Mouse (Mus musculus) intestine, postnatal 0 days (tissue): ENCODE data around the gene Rsph6a. TPM values are rescaled to one million over a fixed set of nuclear protein-coding genes. Genes with fewer than 3 reads are reported as not detected.
"Not testable (repeated sequence)": the region's sequence is repeated elsewhere in the genome, so short reads cannot be mapped to it uniquely, and the experiment has no call there.

Source experiments
- ATAC-seq: fragments of 200-750 bp; cut with Nextera tagmentation; 2 replicates; pipeline ENCODE4 v1.8.0; 2017; ENCODE audit warnings: mild to moderate bottlenecking, moderate TSS enrichment, moderate library complexity
- H3K27ac ChIP-seq: fragments of 300-500 bp; sonication (generic); 2 replicates; pipeline ENCODE4 v1.5.1; 2014; ENCODE audit warnings: mild to moderate bottlenecking, low read depth, low read length, moderate library complexity
- H3K27me3 ChIP-seq: fragments of 300-500 bp; sonication (generic); replicated peaks from 2 replicates; pipeline ENCODE4 v1.6.1; 2014; ENCODE audit warnings: low read length, mixed read lengths; ENCODE audit not compliant: control insufficient read depth, insufficient read depth
- H3K36me3 ChIP-seq: fragments of 300-500 bp; sonication (generic); 2 replicates; pipeline ENCODE4 v1.6.1; 2014; ENCODE audit warnings: mild to moderate bottlenecking, moderate library complexity; ENCODE audit not compliant: control insufficient read depth, insufficient read depth
- H3K4me1 ChIP-seq: fragments of 300-500 bp; sonication (generic); replicated peaks from 2 replicates; pipeline ENCODE4 v1.6.1; 2014; ENCODE audit warnings: antibody characterized with exemption, low read length, mixed read lengths; ENCODE audit not compliant: control insufficient read depth, insufficient read depth
- H3K4me2 ChIP-seq: fragments of 300-500 bp; sonication (generic); replicated peaks from 2 replicates; pipeline ENCODE4 v1.6.1; 2014; ENCODE audit warnings: low read depth, mild to moderate bottlenecking, moderate library complexity
- H3K4me3 ChIP-seq: fragments of 300-500 bp; sonication (generic); 2 replicates; pipeline ENCODE4 v1.5.1; 2014; ENCODE audit warnings: low read depth, low read length
- H3K9ac ChIP-seq: fragments of 300-500 bp; sonication (generic); 2 replicates; pipeline ENCODE4 v1.6.1; 2014; ENCODE audit warnings: mild to moderate bottlenecking, low read depth, low read length
- H3K9me3 ChIP-seq: fragments of 300-500 bp; sonication (generic); 2 replicates; pipeline ENCODE4 v1.6.1; 2016; ENCODE audit warnings: mixed run types; ENCODE audit not compliant: control insufficient read depth
- CTCF ChIP-seq: sonication (generic); IDR thresholded peaks from 2 replicates; pipeline ENCODE4 v1.5.1; 2016; ENCODE audit warnings: low read depth, mild to moderate bottlenecking, control low read depth, antibody characterized with exemption, moderate library complexity
- WGBS: fragments of 180-500 bp; shearing (Covaris S2); extraction: QIAGEN DNeasy Blood & Tissue Kit; methylation state at CpG from one replicate; pipeline ENCODE4 v1.1.7; 2014; 5-methylcytosine and 5-hydroxymethylcytosine counted together
- polyA plus RNA-seq: library from polyadenylated mRNA; unstranded; fragments of >200 nt; fragmentation: Nextera tagmentation; extraction: Ambion mirVana; gene quantifications from 2 replicates; pipeline ENCODE4 v1.2.1, GENCODE M21; 2015

Rsph6a gene
- polyA plus RNA-seq, 1 experiment from 2014 or later: not detected

DNA sequence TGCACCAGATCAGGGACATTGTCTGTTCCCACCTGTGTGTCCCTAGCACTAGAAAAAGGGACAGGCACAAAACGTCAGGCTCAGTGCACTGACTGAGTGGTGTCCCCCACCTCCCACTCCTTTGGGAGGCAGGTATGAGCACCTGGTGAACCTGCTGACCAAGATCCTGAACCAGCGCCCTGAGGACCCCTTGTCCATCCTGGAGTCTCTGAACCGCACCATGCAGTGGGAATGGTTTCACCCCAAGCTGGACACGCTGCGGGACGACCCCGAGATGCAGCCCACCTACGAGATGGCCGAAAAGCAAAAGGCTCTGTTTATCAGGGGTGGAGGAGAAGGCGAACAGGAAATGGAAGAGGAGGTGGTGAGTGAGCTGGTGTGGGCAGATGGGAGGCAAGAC lies 2.9 kb downstream of the Rsph6a start:
- no peaks in the 10 kb centered on the region for H3K27me3 ChIP-seq
- no peak for ATAC-seq
- no peak overlapping the region for H3K9ac ChIP-seq
- no peak for TF ChIP-seq CTCF
- no peak overlapping the region for H3K4me3 ChIP-seq
- H3K36me3 ChIP-seq: peaks cover 13% of the 10 kb centered on the region; the same call in 1 of the 2 replicates
- 88% methylated on average over 10 of the region's 10 CpGs for WGBS
- no peaks in the 10 kb centered on the region for H3K9me3 ChIP-seq
- no peak overlapping the region for H3K27ac ChIP-seq
- H3K4me1 ChIP-seq: no peaks in the 10 kb centered on the region
- H3K4me2 ChIP-seq: no peak overlapping the region

DNA sequence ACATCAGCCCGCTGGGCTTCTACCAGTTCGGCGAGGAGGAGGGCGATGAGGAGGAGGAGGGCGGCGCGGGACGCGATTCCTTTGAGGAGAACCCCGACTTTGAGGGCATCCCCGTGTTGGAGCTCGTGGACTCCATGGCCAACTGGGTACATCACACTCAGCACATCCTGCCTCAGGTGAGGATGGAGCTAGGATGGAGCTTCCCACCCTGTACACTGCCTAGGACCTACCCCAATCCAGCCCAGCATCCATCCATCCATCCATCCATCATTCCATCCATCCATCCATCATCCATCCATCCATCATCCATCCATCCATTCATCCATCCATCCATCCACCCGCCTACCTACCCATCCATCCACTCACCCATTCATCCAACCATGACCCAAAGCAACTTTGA lies 11.4 kb downstream of the Rsph6a start:
- Histone ChIP-seq H3K4me3 (no peak overlapping the region), H3K9me3 (no peaks in the 10 kb centered on the region), H3K27ac (no peak overlapping the region), H3K36me3 (no peaks in the 10 kb centered on the region), H3K9ac (no peak overlapping the region), H3K27me3 (peaks cover 29% of the 10 kb centered on the region), H3K4me2 (no peak overlapping the region), H3K4me1 (no peaks in the 10 kb centered on the region)
- no peak for TF ChIP-seq CTCF
- no peak for ATAC-seq
- WGBS: 46% methylated on average over 13 of the region's 13 CpGs

DNA sequence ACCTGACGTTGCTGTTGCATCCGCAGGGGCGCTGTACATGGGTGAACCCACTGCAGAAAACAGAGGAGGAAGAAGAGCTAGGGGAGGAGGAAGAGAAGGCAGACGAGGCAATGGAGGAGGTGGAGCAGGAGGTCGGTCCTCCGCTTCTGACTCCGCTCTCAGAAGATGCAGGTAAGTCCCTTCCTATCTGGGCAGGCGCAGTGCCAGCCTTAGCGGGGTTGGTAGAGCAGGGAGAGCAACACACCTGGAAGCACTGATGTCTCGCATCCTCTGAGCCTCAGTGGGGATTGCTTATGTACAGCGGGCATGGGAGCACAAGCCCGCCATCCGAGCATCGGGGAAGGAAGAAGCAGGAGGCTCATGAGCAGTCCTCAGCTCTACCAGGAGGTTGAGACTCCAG lies 12.6 kb downstream of the Rsph6a start:
- no peak for ATAC-seq
- H3K4me3 ChIP-seq: no peak overlapping the region
- H3K27ac ChIP-seq: no peak overlapping the region
- TF ChIP-seq CTCF: no peak
- WGBS: 33% methylated on average over 14 of the region's 14 CpGs
- H3K27me3 ChIP-seq: peaks cover 29% of the 10 kb centered on the region
- no peaks in the 10 kb centered on the region for H3K36me3 ChIP-seq
- no peaks in the 10 kb centered on the region for H3K9me3 ChIP-seq
- no peaks in the 10 kb centered on the region for H3K4me1 ChIP-seq
- H3K4me2 ChIP-seq: no peak overlapping the region
- H3K9ac ChIP-seq: no peak overlapping the region

DNA sequence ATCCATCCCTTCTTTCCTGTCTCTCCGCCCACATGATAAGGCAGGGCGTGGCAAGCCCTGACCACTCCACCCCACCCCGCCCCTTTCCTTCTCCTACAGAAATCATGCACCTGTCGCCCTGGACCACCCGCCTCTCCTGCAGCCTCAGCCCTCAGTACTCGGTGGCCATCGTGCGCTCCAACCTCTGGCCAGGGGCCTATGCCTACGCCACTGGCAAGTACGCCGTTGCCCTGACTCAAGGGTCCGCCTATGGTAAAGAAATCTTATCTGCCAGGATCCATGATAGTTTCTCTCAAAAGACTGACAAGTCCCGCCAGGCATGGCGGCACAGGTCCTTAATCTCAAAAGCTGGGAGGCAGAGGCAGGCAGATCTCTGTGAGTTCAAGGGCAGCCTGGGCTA lies 13.4 kb downstream of the Rsph6a start:
- ATAC-seq: 0 out of 2 replicates have a peak, but pooled peaks have one; percentile 38
- 64% methylated on average over 13 of the region's 14 CpGs for whole genome bisulfite sequencing
- Histone ChIP-seq H3K36me3 (no peaks in the 10 kb centered on the region), H3K4me1 (no peaks in the 10 kb centered on the region), H3K27ac (no peak overlapping the region), H3K9ac (no peak overlapping the region), H3K27me3 (peaks cover 29% of the 10 kb centered on the region), H3K9me3 (no peaks in the 10 kb centered on the region), H3K4me2 (no peak overlapping the region), H3K4me3 (no peak overlapping the region)
- TF ChIP-seq CTCF: no peak

DNA sequence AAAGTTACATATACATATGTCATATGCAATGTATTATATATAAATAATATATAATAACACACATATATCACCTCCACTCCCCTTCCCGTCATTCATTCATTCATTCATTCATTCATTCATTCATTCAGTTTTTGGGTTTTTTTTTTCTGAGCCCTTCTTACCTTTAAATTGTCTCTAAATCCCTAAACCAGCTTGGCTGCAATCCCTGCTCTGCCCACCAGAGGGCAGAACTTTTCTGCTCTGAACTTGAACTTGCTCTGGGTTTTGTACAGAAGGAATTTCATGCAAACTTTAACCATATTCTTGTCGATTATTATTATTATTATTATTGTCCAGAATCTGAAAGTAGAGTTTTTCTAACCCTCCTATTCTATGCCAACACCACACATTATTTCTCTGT lies 14.2 kb downstream of the Rsph6a start:
- Histone ChIP-seq H3K36me3 (no peaks in the 10 kb centered on the region), H3K9me3 (no peaks in the 10 kb centered on the region), H3K4me2 (no peak overlapping the region), H3K4me3 (no peak overlapping the region), H3K9ac (no peak overlapping the region), H3K27ac (no peak overlapping the region), H3K4me1 (no peaks in the 10 kb centered on the region), H3K27me3 (peaks cover 29% of the 10 kb centered on the region)
- 2% methylated on average over 2 of the region's 2 CpGs for WGBS
- peak; percentile 80 for TF ChIP-seq CTCF
- ATAC-seq: no peak

DNA sequence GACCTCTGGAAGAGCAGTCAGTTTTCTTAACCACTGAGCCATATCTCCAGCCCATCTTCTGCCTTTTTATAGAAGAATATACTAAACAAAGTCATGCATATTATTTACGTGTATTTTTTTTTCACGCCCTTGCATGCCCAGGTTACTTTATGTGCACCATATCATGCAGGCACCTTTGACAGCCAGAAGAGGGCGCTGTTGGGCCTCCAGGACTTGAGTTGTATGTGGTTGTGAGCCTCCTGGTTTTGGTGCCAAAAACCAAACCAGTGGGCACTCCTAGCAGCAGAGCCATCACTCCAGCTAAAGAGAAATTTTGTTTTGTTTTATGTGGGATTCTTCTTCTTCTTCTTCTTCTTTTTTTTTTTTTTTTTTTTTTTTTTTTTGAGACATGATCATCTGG lies 15.0 kb downstream of the Rsph6a start:
- no peak overlapping the region for H3K4me2 ChIP-seq
- WGBS: 50% methylated on average over 3 of the region's 3 CpGs
- no peak for ATAC-seq

DNA sequence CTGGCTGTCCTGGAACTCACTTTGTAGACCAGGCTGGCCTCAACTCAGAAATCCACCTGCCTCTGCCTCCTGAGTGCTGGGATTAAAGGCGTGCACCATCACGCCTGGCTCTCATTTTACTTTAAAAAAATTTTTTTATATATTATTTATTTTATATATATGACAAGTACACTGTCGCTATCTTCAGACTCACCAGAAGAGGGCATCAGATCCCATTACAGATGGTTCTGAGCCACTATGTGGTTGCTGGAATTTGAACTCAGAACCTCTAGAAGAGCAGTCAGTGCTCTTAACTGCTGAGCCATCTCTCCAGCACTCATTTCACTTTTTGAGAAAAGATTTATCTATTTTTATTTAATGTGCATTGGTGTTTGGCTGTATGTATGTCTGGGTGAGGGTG lies 16.5 kb downstream of the Rsph6a start:
- H3K9ac ChIP-seq, H3K27ac ChIP-seq, H3K9me3 ChIP-seq, H3K4me2 ChIP-seq, H3K36me3 ChIP-seq, H3K4me3 ChIP-seq, H3K4me1 ChIP-seq, ATAC-seq: not testable (repeated sequence)
- 49% methylated on average over 3 of the region's 3 CpGs for whole genome bisulfite sequencing
- peak; percentile 49 for TF ChIP-seq CTCF
- peaks cover 17% of the 10 kb centered on the region; the same call in 1 of the 2 replicates for H3K27me3 ChIP-seq

More for the DNA sequence above, 15.0 kb downstream of the Rsph6a start:
- H3K36me3 ChIP-seq: no peaks in the 10 kb centered on the region
- no peak overlapping the region for H3K27ac ChIP-seq
- no peaks in the 10 kb centered on the region for H3K4me1 ChIP-seq
- no peak overlapping the region for H3K4me3 ChIP-seq
- no peak overlapping the region for H3K9ac ChIP-seq
- TF ChIP-seq CTCF: peak; percentile 68
- peaks cover 33% of the 10 kb centered on the region for H3K27me3 ChIP-seq
- no peaks in the 10 kb centered on the region for H3K9me3 ChIP-seq
